Mouse (Mus musculus) large intestine, adult 2 months (tissue): ENCODE measurements around the gene Fam98c. TPM values are rescaled to one million over a fixed set of nuclear protein-coding genes. Genes with fewer than 3 reads are reported as not detected.
A peak's percentile ranks its signal among the peaks of the same experiment; 100 is the strongest.
"Not testable (repeated sequence)": the region's sequence is repeated elsewhere in the genome, so short reads cannot be mapped to it uniquely, and the experiment has no call there.

Experiments used
- DNase-seq: peaks from one replicate; pipeline ENCODE4 v3.0.0-alpha.2; 2012; ENCODE audit warnings: low read depth, low spot score
- WGBS: fragments of 180-500 bp; shearing (Covaris S2); methylation state at CpG from one replicate; pipeline ENCODE4 v1.1.7; 2018; 5-methylcytosine and 5-hydroxymethylcytosine counted together
- polyA plus RNA-seq: library from polyadenylated mRNA; depleted of rRNA; stranded (reverse); fragments of >200 nt; gene quantifications from 2 replicates; pipeline ENCODE4 v1.2.3, GENCODE M21; 2012; rRNA removed

Fam98c gene
- polyA plus RNA-seq = 115 and 131 TPM in 2 replicates

- DNase-seq = peak; percentile 73
- 2% methylated on average over 68 of the region's 68 CpGs for WGBS
These were observed at the start of gene Fam98c for GRCm38 (mm10) chr7:29155838-29156782. Gene Fam98c, minus strand, starts transcription at chr7:29156234.

- no peak for DNase-seq
- 60% methylated on average over 6 of the region's 6 CpGs for WGBS
These were observed 46.5 kb upstream of the Fam98c start for GRCm38 (mm10) chr7:29202577-29202976.

DNA sequence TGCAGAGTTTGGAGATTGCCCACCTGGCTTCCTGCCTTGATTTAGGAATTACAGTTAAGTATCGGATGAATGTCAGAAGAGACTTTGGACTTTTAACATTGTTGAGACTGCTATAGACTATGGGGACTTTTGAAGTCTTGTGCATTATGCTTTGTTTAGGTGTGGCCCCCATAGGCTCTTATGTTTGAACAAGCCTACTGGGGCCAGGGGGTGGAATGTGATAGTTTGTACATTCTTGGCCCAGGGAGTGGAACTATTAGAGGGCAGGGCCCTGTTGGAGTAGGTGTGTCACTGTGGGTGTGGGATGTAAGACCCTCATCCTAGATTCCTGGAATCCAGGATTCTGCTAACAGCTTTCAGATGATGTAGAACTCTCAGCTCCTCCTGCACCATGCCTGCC lies 38.2 kb upstream of the Fam98c start:
- WGBS = 15% methylated on average over 1 of the region's 1 CpGs
- DNase-seq = not testable (repeated sequence)

DNA sequence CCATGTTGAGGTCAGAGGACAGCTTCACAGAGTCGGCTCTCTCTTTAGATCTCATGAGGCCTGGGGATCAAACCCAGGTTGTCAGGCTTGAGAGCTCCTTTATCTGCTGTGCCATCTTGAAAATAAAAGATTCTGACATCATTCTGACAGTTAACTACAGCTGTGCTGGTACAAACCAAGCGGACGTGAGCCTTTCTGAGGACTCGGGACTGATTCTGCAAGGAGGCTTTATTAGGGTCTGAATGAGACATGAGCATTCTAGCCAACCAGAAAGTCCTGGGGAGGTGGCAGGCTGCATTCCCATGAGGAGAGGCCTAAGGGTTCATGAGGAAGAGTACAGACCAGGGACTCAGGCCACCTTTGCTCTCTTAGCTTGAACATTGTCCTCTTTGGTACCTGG lies 25.3 kb upstream of the Fam98c start:
- WGBS = 88% methylated on average over 4 of the region's 4 CpGs
- DNase-seq = not testable (repeated sequence)

DNA sequence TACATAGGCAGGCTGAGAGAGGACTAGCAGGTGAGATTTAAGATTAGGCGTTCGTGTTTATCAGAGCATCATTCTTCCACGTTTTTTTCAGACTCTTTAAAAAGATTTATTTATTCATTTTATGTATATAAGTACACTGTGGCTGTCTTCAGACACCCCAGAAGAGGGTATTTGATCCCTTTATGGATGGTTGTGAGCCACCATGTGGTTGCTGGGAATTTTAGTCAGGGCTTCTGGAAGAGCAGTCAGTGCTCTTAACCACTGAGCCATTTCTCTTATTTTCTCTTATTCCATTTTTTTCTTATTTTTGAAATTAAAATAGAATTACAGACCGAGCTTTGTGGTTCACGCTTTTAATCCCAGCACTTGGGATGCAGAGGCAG lies 24.8 kb upstream of the Fam98c start:
- DNase-seq = no peak
- WGBS = 38% methylated on average over 5 of the region's 5 CpGs

DNA sequence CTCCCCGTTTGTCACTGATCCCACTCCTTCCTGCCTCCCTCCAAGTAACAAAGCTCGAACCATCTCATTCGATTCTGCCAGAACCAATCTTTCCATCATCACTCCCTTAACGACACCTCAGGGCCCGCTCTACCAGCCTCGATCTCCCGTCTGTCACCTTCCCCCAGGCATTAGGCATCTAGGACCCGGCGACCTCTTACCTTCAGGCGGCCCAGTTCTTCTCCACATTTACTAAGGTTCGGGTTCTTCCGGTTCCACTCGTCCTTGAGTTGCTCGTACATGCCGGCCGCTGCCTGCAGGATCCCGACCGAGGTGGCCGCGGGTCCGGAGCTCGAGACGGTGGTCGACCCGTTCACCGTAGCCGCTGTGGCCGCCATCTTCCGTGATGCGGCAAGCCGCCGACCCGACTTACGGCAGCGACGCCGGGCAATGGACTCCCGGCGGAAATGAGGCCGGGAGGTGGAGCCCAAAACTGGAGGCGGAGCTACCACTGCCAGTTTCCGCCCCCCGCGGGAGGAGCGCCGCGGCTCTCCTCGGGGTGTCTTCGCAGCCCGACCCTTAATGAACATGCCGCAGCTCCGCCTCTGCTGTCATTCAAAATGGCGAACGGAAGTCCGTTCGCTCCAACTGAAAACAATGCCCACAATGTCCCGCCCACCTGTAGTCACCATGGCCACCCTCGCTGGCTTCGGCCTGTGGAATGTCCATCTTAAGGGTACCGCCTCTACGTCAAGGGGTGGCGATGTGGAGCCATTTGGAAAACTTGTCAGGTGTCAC lies 24.2 kb upstream of the Fam98c start, which contains the start of gene Psmd8:
TSS of gene Psmd8 (minus strand) at position 625 of the 777 bp plus-strand sequence.
- WGBS = under 1% methylated on average over 62 of the region's 62 CpGs
- DNase-seq = peak; percentile 98

GRCm38 (mm10) chr7:29179323-29179722 lies 23.3 kb upstream of the Fam98c start:
- 14% methylated on average over 7 of the region's 7 CpGs for whole genome bisulfite sequencing
- DNase-seq = no peak

DNA sequence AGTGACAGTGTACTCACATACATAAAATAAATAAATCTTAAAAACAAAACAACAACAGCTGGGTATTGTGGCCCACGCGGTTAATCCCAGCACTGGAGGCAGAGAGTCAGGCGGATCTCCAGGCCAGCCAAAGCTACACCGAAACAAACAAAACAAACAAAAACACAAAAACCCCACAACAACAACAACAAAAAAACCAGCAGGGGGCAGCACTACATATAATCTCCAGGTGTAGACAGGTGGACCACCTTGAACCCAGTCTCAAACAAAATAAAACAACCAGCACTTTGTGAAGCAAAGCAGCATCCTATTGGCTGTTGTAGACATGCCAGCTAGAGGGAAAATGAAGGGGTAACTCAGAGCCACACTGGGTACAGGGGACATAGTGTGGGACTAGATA lies 22.1 kb upstream of the Fam98c start:
- 85% methylated on average over 4 of the region's 4 CpGs for WGBS

DNA sequence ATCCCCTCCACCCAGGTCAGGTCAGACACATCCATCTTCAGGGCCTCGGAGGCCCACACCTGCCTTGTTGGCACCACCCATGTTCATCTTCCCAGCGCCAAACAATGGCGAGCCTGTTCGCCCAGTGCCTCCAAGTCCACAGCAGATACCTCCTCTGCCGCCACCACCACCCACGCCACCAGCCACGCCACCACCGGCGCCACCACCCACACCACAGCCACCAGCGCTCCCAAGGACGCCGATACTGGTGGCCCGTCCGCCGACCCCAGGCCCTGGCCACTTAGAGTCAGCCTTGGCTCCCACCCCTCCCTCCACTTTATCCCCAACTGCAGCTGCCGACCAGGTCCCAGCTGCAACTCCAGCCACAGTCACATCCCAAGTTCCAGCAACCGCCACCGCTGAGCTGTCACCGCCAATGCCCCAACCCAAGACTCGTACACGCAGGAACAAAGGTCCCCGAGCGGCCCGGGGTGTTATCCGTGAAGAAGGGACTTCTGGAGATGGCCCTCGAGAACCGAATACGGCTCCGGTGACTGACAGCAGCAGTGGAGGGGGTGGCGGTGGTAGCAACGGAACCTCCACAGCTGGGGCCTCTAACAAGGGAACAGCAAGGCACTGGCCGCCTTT lies 16.5 kb upstream of the Fam98c start:
- no peak for DNase-seq
- 69% methylated on average over 32 of the region's 32 CpGs for WGBS

More for the DNA sequence above, 22.1 kb upstream of the Fam98c start:
- no peak for DNase-seq

- no peak for DNase-seq
- WGBS = 14% methylated on average over 34 of the region's 34 CpGs
These were observed 15.6 kb upstream of the Fam98c start for GRCm38 (mm10) chr7:29171562-29172097.

DNA sequence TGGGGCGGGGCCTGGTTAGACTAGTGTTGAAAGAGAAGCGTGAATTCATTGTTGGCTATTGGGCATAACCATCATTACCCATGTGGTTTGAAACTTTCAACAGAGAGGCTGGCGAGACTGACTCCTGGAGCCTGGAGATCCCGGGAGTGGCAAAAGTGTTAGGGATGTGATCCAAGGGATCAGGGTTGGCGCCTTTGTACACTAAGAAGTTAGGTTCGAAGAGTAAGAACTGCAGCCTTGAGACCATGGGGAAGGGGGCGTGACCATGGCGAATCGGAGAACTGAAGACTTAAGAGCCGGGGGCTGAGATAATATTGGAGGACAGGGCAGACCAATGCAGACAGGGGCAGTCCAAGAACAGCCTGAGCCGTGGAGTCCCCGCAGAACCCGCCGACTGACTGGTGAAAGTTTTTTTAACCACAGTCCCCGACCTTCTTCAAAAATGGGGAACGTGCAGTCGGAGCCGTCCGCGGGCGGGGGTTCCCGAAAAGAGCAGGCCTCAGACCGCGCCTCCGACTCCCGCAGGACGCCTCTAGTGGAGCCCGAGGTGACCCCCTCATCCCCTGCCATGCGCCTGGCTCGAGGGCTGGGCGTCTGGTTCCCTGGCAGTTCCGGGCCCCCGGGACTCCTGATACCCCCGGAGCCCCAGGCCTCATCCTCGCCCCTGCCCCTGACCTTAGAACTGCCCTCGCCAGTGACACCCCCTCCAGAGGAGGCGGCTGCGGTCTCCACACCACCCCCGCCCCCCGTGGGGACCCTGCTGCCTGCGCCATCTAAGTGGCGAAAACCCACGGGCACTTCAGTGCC lies 14.9 kb upstream of the Fam98c start:
- WGBS = 2% methylated on average over 43 of the region's 43 CpGs
- DNase-seq = no peak

DNA sequence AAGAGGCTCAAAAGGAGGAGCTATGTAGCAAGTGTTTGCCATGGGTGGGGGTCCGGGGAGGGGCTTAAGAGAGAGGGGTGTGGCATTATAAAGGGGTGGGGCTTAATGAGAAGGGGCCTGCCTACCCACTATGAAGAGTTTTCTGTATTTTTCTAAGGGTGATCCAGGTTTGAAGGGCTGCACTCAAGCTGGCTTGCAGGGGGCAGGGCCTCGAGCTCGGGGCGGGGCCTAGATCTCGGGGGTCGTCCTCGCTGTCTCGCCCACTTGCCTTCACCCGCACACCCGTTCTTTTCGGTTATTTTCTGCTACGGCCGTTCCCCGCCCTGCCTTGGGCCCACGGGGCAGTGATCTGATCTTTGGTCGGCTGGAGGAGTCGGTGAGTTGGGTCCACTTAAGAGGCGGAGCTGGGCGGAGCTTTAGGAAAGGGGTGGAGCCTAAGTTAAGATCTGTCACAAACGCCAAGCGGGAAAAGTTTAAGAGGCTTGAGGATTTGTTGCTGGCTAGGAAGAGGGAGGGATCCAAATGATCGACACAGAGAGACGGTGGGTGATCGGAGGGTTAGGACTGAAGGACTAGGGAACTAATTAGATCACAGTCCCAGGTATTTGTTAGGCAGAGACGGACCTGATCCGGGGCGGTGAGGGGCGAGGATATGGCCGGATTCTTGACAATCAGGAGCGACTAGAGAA lies 14.2 kb upstream of the Fam98c start, which contains the start of the genes Ggn and Spred3:
TSS of gene Ggn (plus strand) at position 145 of the 689 bp plus-strand sequence.
TSS of gene Spred3 (minus strand) at position 346 of the 689 bp plus-strand sequence.
- WGBS = 1% methylated on average over 30 of the region's 30 CpGs
- DNase-seq = peak; percentile 88

- under 1% methylated on average over 39 of the region's 39 CpGs for WGBS
- no peak for DNase-seq
These were observed 13.4 kb upstream of the Fam98c start for GRCm38 (mm10) chr7:29169231-29170065.

DNA sequence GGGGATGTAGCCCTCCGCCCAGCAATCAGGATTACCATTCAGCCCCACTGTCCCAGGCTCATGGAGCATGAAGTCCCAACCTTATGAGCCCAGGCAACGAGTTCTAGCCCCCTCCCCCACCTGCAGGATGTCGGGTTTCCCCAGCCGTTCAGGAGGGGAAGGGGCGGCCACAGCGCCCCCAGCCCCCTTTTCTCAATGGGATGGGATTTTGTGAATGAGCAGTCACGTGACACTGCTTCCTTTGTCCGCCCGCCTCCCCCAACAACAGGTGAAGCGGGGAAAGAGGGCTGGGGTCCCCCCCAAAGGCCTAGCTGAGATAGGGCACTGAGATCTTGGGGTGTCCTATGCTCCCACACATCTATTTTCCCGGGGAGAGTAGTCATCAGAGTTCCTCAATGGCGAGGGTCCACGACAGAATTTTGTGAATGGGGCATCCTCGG lies 12.8 kb upstream of the Fam98c start:
- 7% methylated on average over 14 of the region's 14 CpGs for WGBS
- DNase-seq = no peak

DNA sequence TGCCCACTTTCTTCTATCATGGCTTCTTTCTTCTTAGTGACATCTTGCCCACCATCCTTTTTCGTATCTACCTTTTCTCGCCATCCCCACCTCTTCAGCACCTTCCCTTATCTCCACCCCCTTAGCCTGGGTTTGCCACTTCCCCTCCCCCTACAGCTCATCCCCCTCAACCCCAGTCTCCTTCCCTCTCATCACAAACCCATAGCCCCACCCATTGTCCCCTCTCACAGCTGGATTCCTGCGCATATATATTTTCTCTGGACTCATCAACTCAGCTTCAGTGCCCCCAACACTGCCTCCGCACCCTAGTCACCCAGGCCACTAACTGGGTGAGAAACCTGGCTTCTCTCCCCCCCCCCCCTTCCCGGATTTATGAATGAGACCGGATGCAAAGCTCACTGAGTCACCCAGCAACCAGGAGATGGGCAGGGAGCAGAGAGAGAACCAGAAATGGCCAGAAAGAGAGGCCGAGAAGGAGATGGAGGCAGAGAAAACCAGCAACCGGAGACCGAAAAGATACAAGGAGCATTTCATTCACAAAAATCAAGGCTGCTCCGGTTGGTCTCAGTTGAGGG lies 12.2 kb upstream of the Fam98c start:
- 33% methylated on average over 10 of the region's 10 CpGs for WGBS

GRCm38 (mm10) chr7:29167656-29168055 lies 11.6 kb upstream of the Fam98c start:
- WGBS = 48% methylated on average over 19 of the region's 19 CpGs
- DNase-seq = no peak

More for the DNA sequence above, 12.2 kb upstream of the Fam98c start:
- DNase-seq = no peak
